12 mouse cellular contexts compared by ENCODE assay signal in genomic region chr14:123865779-123866726, GRCm38 (mm10).
A peak's percentile ranks its signal among the peaks of the same experiment; 100 is the strongest.
DNase-seq lines count a peak whose midpoint lies in the region; ATAC-seq lines count a peak whose summit lies in the region.
"Had no signal": no experiment of that assay in that cellular context is flagged by ENCODE, and none has a peak within 500 bp of the region (broad histone marks: within the 10 kb centered on the region; RNA-seq: fewer than 3 reads in every experiment).

No protein-coding gene starts in this region.

- 0 out of 2 replicates have a peak, but pooled peaks have one; percentile 24 for ATAC-seq in limb, embryonic 13.5 days (ENCODE audit: low FRiP score, low read depth)
- peak; percentile 65 for ATAC-seq in midbrain, embryonic 13.5 days
- ATAC-seq: lung, postnatal 0 days had no signal

- no peaks in the 10 kb centered on the region for H3K27me3 ChIP-seq in limb, embryonic 13.5 days
- no peaks in the 10 kb centered on the region for H3K27me3 ChIP-seq in limb, embryonic 10.5 days (ENCODE audit: low read depth, poor library complexity, severe bottlenecking)
- no peaks in the 10 kb centered on the region for H3K27me3 ChIP-seq in midbrain, embryonic 13.5 days
- H3K27me3 ChIP-seq: stomach, embryonic 15.5 days had no signal

- H3K27ac ChIP-seq in limb, embryonic 13.5 days, result no peak overlapping the region
- H3K27ac ChIP-seq in limb, embryonic 10.5 days, result no peak overlapping the region
- H3K27ac ChIP-seq in midbrain, embryonic 13.5 days, result no peak overlapping the region
- H3K27ac ChIP-seq: stomach, embryonic 15.5 days had no signal

- WGBS in limb, embryonic 13.5 days, result 54% methylated on average over 6 of the region's 6 CpGs
- WGBS in limb, embryonic 10.5 days, result 51% methylated on average over 6 of the region's 6 CpGs
- WGBS in midbrain, embryonic 13.5 days, result 12% methylated on average over 6 of the region's 6 CpGs

- H3K36me3 ChIP-seq in limb, embryonic 13.5 days, result no peaks in the 10 kb centered on the region
- H3K36me3 ChIP-seq in limb, embryonic 10.5 days, result no peaks in the 10 kb centered on the region
- H3K36me3 ChIP-seq in midbrain, embryonic 13.5 days, result no peaks in the 10 kb centered on the region
- H3K36me3 ChIP-seq: stomach, embryonic 15.5 days had no signal

- H3K4me3 ChIP-seq in limb, embryonic 13.5 days, result no peak overlapping the region
- no peak overlapping the region for H3K4me3 ChIP-seq in limb, embryonic 10.5 days
- H3K4me3 ChIP-seq in midbrain, embryonic 13.5 days (replicated peaks), result no peak overlapping the region
- H3K4me3 ChIP-seq: stomach, embryonic 15.5 days had no signal

- no peaks in the 10 kb centered on the region for H3K9me3 ChIP-seq in limb, embryonic 13.5 days
- H3K9me3 ChIP-seq in limb, embryonic 10.5 days (replicated peaks), result no peaks in the 10 kb centered on the region
- no peaks in the 10 kb centered on the region for H3K9me3 ChIP-seq in midbrain, embryonic 13.5 days
- H3K9me3 ChIP-seq: stomach, embryonic 15.5 days had no signal

- DNase-seq in limb, embryonic 10.5 days (ENCODE audit: low spot score), result no peak
- DNase-seq in ZHBTc4 (ENCODE audit: low read depth, low spot score), result peak; percentile 5
- peak; percentile 5 for DNase-seq in embryo, embryonic 11 days
- DNase-seq in ovary, postnatal 14 days (ENCODE audit: low spot score), result no peak
- DNase-seq in adrenal gland, postnatal 14 days, result no peak
- DNase-seq: cerebellum, adult 11-12 months; liver; thymus, postnatal 25 days had no signal

- no peak overlapping the region for H3K4me2 ChIP-seq in limb, embryonic 13.5 days (replicated peaks)
- no peak overlapping the region for H3K4me2 ChIP-seq in midbrain, embryonic 13.5 days (replicated peaks)
- H3K4me2 ChIP-seq: stomach, embryonic 15.5 days had no signal

- H3K9ac ChIP-seq in limb, embryonic 13.5 days, result no peak overlapping the region
- H3K9ac ChIP-seq in midbrain, embryonic 13.5 days (replicated peaks), result no peak overlapping the region
- H3K9ac ChIP-seq: stomach, embryonic 15.5 days had no signal

- H3K4me1 ChIP-seq in limb, embryonic 13.5 days, result no peaks in the 10 kb centered on the region
- no peaks in the 10 kb centered on the region for H3K4me1 ChIP-seq in limb, embryonic 10.5 days
- peaks cover 8% of the 10 kb centered on the region for H3K4me1 ChIP-seq in midbrain, embryonic 13.5 days (replicated peaks)
- H3K4me1 ChIP-seq: stomach, embryonic 15.5 days had no signal

Comparison
In these comparisons a context has a peak if more than half of its experiments do, and no peak if none do; other contexts are left out.
1. DNase-seq: peak in ZHBTc4 (single experiment) and embryo, embryonic 11 days (single experiment); none in limb, embryonic 10.5 days (single experiment), ovary, postnatal 14 days (single experiment) and adrenal gland, postnatal 14 days (single experiment).